Mouse (Mus musculus) intestine, embryonic 16.5 days (tissue): ENCODE measurements around the gene Isl2. TPM values are rescaled to one million over a fixed set of nuclear protein-coding genes. Genes with fewer than 3 reads are reported as not detected.

Experiments
- ATAC-seq: fragments of 200-750 bp; cut with Nextera tagmentation; 2 replicates; pipeline ENCODE4 v1.8.0; 2017; ENCODE audit warnings: moderate TSS enrichment, moderate library complexity
- H3K27ac ChIP-seq: fragments of 300-500 bp; sonication (generic); 2 replicates; pipeline ENCODE4 v1.5.1; 2014; ENCODE audit warnings: mild to moderate bottlenecking, low read length
- H3K27me3 ChIP-seq: fragments of 300-500 bp; sonication (generic); replicated peaks from 2 replicates; pipeline ENCODE4 v1.6.1; 2014; ENCODE audit warnings: low read length, control low read depth, mixed read lengths; ENCODE audit not compliant: control insufficient read depth, insufficient read depth
- H3K36me3 ChIP-seq: fragments of 300-500 bp; sonication (generic); 2 replicates; pipeline ENCODE4 v1.6.1; 2014; ENCODE audit warnings: low read length, control low read depth; ENCODE audit not compliant: control insufficient read depth, insufficient read depth
- H3K4me1 ChIP-seq: fragments of 300-500 bp; sonication (generic); 2 replicates; pipeline ENCODE4 v1.6.1; 2014; ENCODE audit warnings: low read length, control low read depth, mixed read lengths; ENCODE audit not compliant: control insufficient read depth, insufficient read depth
- H3K4me2 ChIP-seq: fragments of 300-500 bp; sonication (generic); 2 replicates; pipeline ENCODE4 v1.6.1; 2014; ENCODE audit warnings: low read depth, low read length, control low read depth
- H3K4me3 ChIP-seq: fragments of 300-500 bp; sonication (generic); 2 replicates; pipeline ENCODE4 v1.5.1; 2014; ENCODE audit warnings: mild to moderate bottlenecking, low read length
- H3K9ac ChIP-seq: fragments of 300-500 bp; sonication (generic); 2 replicates; pipeline ENCODE4 v1.6.1; 2014; ENCODE audit warnings: low read depth, low read length
- H3K9me3 ChIP-seq: fragments of 300-500 bp; sonication (generic); 2 replicates; pipeline ENCODE4 v1.6.1; 2016; ENCODE audit warnings: low read length, control low read depth; ENCODE audit not compliant: control insufficient read depth
- WGBS: fragments of 180-500 bp; shearing (Covaris S2); extraction: QIAGEN DNeasy Blood & Tissue Kit; methylation state at CpG from one replicate; pipeline ENCODE4 v1.1.7; 2014; 5-methylcytosine and 5-hydroxymethylcytosine counted together
- polyA plus RNA-seq: library from polyadenylated mRNA; unstranded; fragments of >200 nt; fragmentation: Nextera tagmentation; extraction: Ambion mirVana; gene quantifications from 2 replicates; pipeline ENCODE4 v1.2.1, GENCODE M21; 2015

Gene Isl2
- polyA plus RNA-seq, 1 experiment from 2014 or later = 2.6 TPM

DNA sequence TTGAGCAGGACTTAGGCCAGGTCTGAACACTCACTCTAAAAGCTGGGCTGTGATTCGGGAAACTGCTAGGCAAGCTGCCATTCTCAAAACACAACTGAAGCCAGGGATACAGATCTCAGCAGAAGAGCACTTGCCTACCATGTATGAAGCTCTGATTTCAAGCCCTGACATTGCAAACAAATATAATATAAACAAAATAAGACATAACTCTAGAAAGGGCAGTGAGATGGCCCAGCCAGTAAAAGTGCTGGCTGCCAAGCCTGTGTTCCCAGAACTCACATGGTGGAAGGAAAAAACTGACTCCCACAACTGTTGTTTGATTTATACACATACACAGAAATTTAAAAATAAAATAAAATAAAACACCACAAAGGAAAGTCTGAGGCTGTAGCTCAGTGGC lies 32.6 kb downstream of the Isl2 start:
- no peaks in the 10 kb centered on the region for H3K36me3 ChIP-seq
- no peak overlapping the region for H3K4me3 ChIP-seq
- no peak overlapping the region for H3K9ac ChIP-seq
- no peaks in the 10 kb centered on the region for H3K9me3 ChIP-seq
- H3K4me2 ChIP-seq = no peak overlapping the region
- H3K4me1 ChIP-seq = no peaks in the 10 kb centered on the region
- no peak for ATAC-seq
- no peak overlapping the region for H3K27ac ChIP-seq
- H3K27me3 ChIP-seq = no peaks in the 10 kb centered on the region
- 77% methylated on average over 1 of the region's 1 CpGs for WGBS

DNA sequence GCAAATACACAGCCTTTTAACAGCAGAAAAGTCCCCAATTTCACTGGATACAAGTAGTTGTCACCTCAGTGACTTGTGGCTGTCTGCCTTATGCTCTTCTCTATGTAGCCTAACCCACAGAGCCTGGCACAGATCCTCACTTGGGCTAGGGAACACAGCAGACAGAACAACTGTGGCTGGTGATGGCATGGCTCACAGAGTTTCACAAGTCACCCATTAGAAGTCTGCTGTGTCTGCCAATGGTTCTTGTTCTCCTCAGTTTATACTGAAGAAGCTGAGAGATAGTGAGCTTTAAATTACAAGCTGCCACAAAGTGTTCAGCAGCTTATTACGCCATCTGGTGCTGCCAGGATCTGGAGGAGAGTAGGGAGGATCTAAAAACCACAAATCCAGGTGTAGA lies 38.1 kb downstream of the Isl2 start:
- H3K4me1 ChIP-seq = no peaks in the 10 kb centered on the region
- H3K4me2 ChIP-seq = no peak overlapping the region
- WGBS = 91% methylated on average over 1 of the region's 1 CpGs
- H3K27ac ChIP-seq = no peak overlapping the region
- no peaks in the 10 kb centered on the region for H3K36me3 ChIP-seq
- ATAC-seq = no peak
- no peak overlapping the region for H3K4me3 ChIP-seq
- H3K27me3 ChIP-seq = no peaks in the 10 kb centered on the region
- no peaks in the 10 kb centered on the region for H3K9me3 ChIP-seq
- H3K9ac ChIP-seq = no peak overlapping the region

DNA sequence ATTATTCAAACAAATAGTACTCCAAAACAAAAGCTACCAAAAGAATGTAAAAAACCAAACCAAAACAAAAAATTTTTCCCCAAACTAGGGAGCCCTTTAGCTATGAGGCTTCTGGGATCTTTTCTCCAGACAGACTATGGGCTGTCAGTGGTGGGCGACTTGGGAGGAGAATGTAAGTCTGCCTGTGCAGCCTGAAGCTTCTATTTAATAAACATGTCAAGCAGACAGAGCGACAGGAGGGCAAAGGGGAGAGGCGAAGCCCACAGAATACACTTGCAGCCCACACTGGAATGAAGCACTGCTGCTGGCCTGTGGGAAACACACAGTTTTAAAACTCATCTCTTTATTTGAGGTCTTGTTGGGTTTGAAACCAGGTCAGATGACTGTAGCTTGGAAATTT lies 42.9 kb downstream of the Isl2 start:
- Histone ChIP-seq H3K27me3 (no peaks in the 10 kb centered on the region), H3K4me3 (no peak overlapping the region), H3K9me3 (no peaks in the 10 kb centered on the region), H3K9ac (no peak overlapping the region), H3K36me3 (no peaks in the 10 kb centered on the region), H3K27ac (no peak overlapping the region), H3K4me2 (no peak overlapping the region), H3K4me1 (no peaks in the 10 kb centered on the region)
- 37% methylated on average over 3 of the region's 3 CpGs for WGBS
- no peak for ATAC-seq

DNA sequence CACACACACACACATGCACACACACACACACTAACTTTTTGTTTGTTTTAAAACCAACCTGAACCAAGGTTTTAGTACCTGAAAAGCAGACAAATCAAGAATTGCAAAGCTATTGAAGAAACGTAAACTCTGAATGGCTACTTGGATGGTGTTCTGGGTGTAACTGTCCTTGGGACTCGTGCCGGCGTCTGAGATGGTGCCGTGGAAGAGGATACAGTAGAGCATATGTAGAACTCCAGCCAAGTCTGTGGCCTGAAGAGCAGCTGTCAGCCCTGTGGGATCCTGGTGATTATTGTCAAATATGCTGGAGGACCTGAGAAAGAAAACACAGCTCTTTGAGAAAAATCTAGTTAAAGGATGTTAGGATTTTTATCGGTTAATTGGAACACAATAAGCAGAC lies 47.7 kb downstream of the Isl2 start:
- H3K9me3 ChIP-seq = no peaks in the 10 kb centered on the region
- WGBS = 95% methylated on average over 6 of the region's 6 CpGs

More for the DNA sequence above, 47.7 kb downstream of the Isl2 start:
- Histone ChIP-seq H3K4me3 (no peak overlapping the region), H3K27me3 (no peaks in the 10 kb centered on the region), H3K9ac (no peak overlapping the region), H3K4me1 (no peaks in the 10 kb centered on the region), H3K36me3 (no peaks in the 10 kb centered on the region), H3K27ac (no peak overlapping the region), H3K4me2 (no peak overlapping the region)
- ATAC-seq = no peak

Other genes with a start within 250 kb of the Isl2 start
- 0.88 and 1.2 TPM in 2 replicates for gene Nrg4, start 211.8 kb upstream of the Isl2 start, polyA plus RNA-seq
- gene Tmem266, start 211.8 kb upstream of the Isl2 start, polyA plus RNA-seq = 0.71 and 0.93 TPM in 2 replicates
- 347 and 353 TPM in 2 replicates for gene Etfa, start 26.4 kb upstream of the Isl2 start, polyA plus RNA-seq